Mouse (Mus musculus): ENCODE results near the gene Pard6b.

DNA sequence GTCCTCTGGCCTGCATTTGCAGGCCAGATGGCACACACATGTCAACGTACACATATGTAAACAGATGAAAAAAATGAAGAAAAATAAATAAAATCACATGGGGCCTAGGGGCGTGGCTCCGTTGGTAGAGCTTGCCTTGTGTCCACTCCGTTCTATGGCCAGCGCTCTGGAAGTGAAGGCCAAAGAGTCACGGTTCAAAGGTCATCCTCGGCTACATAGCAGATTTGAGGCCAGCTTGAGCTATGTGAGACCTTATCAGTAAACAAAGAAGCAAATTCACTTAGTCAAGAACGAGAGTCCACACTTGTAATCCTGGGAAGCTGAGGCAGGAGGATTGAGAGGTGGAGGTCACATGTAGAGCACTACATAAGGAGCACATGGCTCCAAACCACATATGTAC, 24.5 kb downstream of the Pard6b start:
- no peak for TF ChIP-seq CTCF (IDR thresholded peaks at IDR 0.05; ENCODE audit: low read depth)
- no peak for TF ChIP-seq EP300 (IDR thresholded peaks at IDR 0.05; ENCODE audit: low read depth)
